Mouse (Mus musculus) MEL (cell line): ENCODE measurements around the gene Ugt1a9. TPM values are rescaled to one million over a fixed set of nuclear protein-coding genes. Genes with fewer than 3 reads are reported as not detected.

Experiments used
- DNase-seq: peaks from one replicate; pipeline ENCODE4 v3.0.0; 2011; ENCODE audit warnings: low read depth, low spot score
- H3K27ac ChIP-seq: 2 replicates; pipeline ENCODE4 v1.5.1; 2012; ENCODE audit warnings: low read depth, mild to moderate bottlenecking, control low read depth, low read length, moderate library complexity; ENCODE audit not compliant: control insufficient read depth
- H3K27me3 ChIP-seq, 2 experiments: fragments of 150-350 bp in 1 of 2; sonication (generic) in 1 of 2; 2 replicates each; pipeline ENCODE4 v1.6.1; 2012; ENCODE audit warnings: low read length in 2 of 2, mild to moderate bottlenecking in 2 of 2, improper control_type of control experiment in 1 of 2, moderate library complexity in 1 of 2; ENCODE audit not compliant: insufficient read depth in 2 of 2, control insufficient read depth in 1 of 2
- H3K36me3 ChIP-seq, 2 experiments: 2 replicates each; pipeline ENCODE4 v1.6.1; 2012 to 2014; ENCODE audit warnings: low read length in 2 of 2, improper control_type of control experiment in 1 of 2, inconsistent platforms in 1 of 2, mild to moderate bottlenecking in 1 of 2; ENCODE audit not compliant: insufficient read depth in 2 of 2, control insufficient read depth in 1 of 2
- H3K4me1 ChIP-seq, 2 experiments: fragments of 150-350 bp in 1 of 2; sonication (generic) in 1 of 2; 2 replicates each; pipeline ENCODE4 v1.6.1; 2012; ENCODE audit warnings: low read length in 2 of 2, improper control_type of control experiment in 1 of 2, mild to moderate bottlenecking in 1 of 2; ENCODE audit not compliant: insufficient read depth in 2 of 2, control insufficient read depth in 1 of 2
- H3K4me3 ChIP-seq, 2 experiments: fragments of 150-350 bp in 1 of 2; sonication (generic) in 1 of 2; 2 replicates each; pipeline ENCODE4 v1.5.1; 2012; ENCODE audit warnings: low read depth in 2 of 2, low read length in 2 of 2, mild to moderate bottlenecking in 2 of 2, moderate library complexity in 2 of 2, control low read depth in 1 of 2, improper control_type of control experiment in 1 of 2; ENCODE audit not compliant: control insufficient read depth in 1 of 2, insufficient read depth in 1 of 2
- H3K79me2 ChIP-seq: 2 replicates; pipeline ENCODE4 v1.6.1; 2012; ENCODE audit warnings: mild to moderate bottlenecking, low read length, moderate library complexity; ENCODE audit not compliant: control insufficient read depth, poor library complexity, insufficient read depth
- H3K9ac ChIP-seq: 2 replicates; pipeline ENCODE4 v1.6.1; 2012; ENCODE audit warnings: low read depth, mild to moderate bottlenecking, control low read depth, low read length, moderate library complexity; ENCODE audit not compliant: control insufficient read depth, poor library complexity, severe bottlenecking
- H3K9me3 ChIP-seq: fragments of 150-350 bp; sonication (generic); replicated peaks from 2 replicates; pipeline ENCODE4 v1.6.1; 2012; ENCODE audit warnings: mild to moderate bottlenecking, low read length, improper control_type of control experiment, moderate library complexity; ENCODE audit not compliant: insufficient read depth
- BHLHE40 ChIP-seq: IDR thresholded peaks from 2 replicates; pipeline ENCODE4 v1.6.1; 2012; ENCODE audit warnings: low read depth, mild to moderate bottlenecking, inconsistent platforms, low read length, improper control_type of control experiment, borderline replicate concordance
- CHD1 ChIP-seq: IDR thresholded peaks from 2 replicates; pipeline ENCODE4 v1.6.1; 2012; ENCODE audit warnings: low read depth, mild to moderate bottlenecking, inconsistent platforms, low read length, improper control_type of control experiment
- CHD2 ChIP-seq: IDR thresholded peaks from 2 replicates; pipeline ENCODE4 v1.6.1; 2011; ENCODE audit warnings: low read length, improper control_type of control experiment
- ETS1 ChIP-seq: IDR thresholded peaks from 2 replicates; pipeline ENCODE4 v1.6.1; 2012; ENCODE audit warnings: low read depth, mild to moderate bottlenecking, inconsistent platforms, low read length, improper control_type of control experiment, moderate library complexity
- GABPA ChIP-seq: IDR thresholded peaks from 2 replicates; pipeline ENCODE4 v1.6.1; 2012; ENCODE audit warnings: low read depth, mild to moderate bottlenecking, inconsistent platforms, low read length, improper control_type of control experiment, moderate library complexity
- HCFC1 ChIP-seq: IDR thresholded peaks from 2 replicates; pipeline ENCODE4 v1.6.1; 2012; ENCODE audit warnings: low read depth, mild to moderate bottlenecking, inconsistent platforms, low read length, improper control_type of control experiment, moderate library complexity
- MAFK ChIP-seq: IDR thresholded peaks from 2 replicates; pipeline ENCODE4 v1.6.1; 2011; ENCODE audit warnings: low read depth, mild to moderate bottlenecking, low read length, improper control_type of control experiment, borderline replicate concordance
- MEF2A ChIP-seq: IDR thresholded peaks from 2 replicates; pipeline ENCODE4 v1.6.1; 2014; ENCODE audit warnings: low read depth, mild to moderate bottlenecking, inconsistent platforms, low read length, improper control_type of control experiment; ENCODE audit not compliant: poor library complexity, insufficient replicate concordance, severe bottlenecking; ENCODE audit errors: extremely low read depth
- MXI1 ChIP-seq: IDR thresholded peaks from 2 replicates; pipeline ENCODE4 v1.6.1; 2011; ENCODE audit warnings: mild to moderate bottlenecking, low read depth, low read length, improper control_type of control experiment
- POLR2AphosphoS5 ChIP-seq: IDR thresholded peaks from 2 replicates; pipeline ENCODE4 v1.6.1; 2012; ENCODE audit warnings: low read depth, borderline replicate concordance, mild to moderate bottlenecking, inconsistent platforms, low read length, moderate library complexity, mixed read lengths
- SIN3A ChIP-seq: IDR thresholded peaks from 2 replicates; pipeline ENCODE4 v1.6.1; 2012; ENCODE audit warnings: low read length, improper control_type of control experiment, inconsistent platforms
- SMC3 ChIP-seq: IDR thresholded peaks from 2 replicates; pipeline ENCODE4 v1.6.1; 2011; ENCODE audit warnings: low read depth, low read length, improper control_type of control experiment
- TAL1 ChIP-seq: IDR thresholded peaks from 2 replicates; pipeline ENCODE4 v1.6.1; 2012; ENCODE audit warnings: mild to moderate bottlenecking, inconsistent platforms, low read length, moderate library complexity, mixed read lengths
- TCF12 ChIP-seq: IDR thresholded peaks from 2 replicates; pipeline ENCODE4 v1.6.1; 2014; ENCODE audit warnings: low read depth, mild to moderate bottlenecking, inconsistent platforms, low read length, improper control_type of control experiment, moderate library complexity
- ZMIZ1 ChIP-seq: IDR thresholded peaks from 2 replicates; pipeline ENCODE4 v1.6.1; 2012; ENCODE audit warnings: low read depth, mild to moderate bottlenecking, inconsistent platforms, low read length, improper control_type of control experiment, moderate library complexity
- polyA plus RNA-seq, 2 experiments: library from polyadenylated mRNA; stranded (reverse) in 1 of 2; unstranded in 1 of 2; fragments of >175 nt in 1 of 2; fragments of >200 nt in 1 of 2; gene quantifications; 2 replicates each; pipeline versions ENCODE4 v1.2.1 to v1.2.4; 2012; ENCODE audit warnings: low replicate concordance in 2 of 2, low read depth in 1 of 2; ENCODE audit not compliant: insufficient read length in 2 of 2, insufficient read depth in 1 of 2, missing spikeins in 1 of 2
- total RNA-seq: library from RNA; depleted of rRNA; stranded (reverse); fragments of 300-350 nt; gene quantifications from 2 replicates; pipeline ENCODE4 v1.2.3, GENCODE M21; 2012

Gene Ugt1a9
- total and polyA plus RNA-seq, 3 experiments, result not detected

GRCm38 (mm10) chr1:88256886-88257663, 186.5 kb downstream of the Ugt1a9 start:
- TF ChIP-seq ZMIZ1 (no peak), SIN3A (no peak), TCF12 (no peak), MEF2A (no peak), GABPA (no peak), SMC3 (no peak)
- TF ChIP-seq, all 39 proteins: peak for 0
- no peak overlapping the region for H3K4me3 ChIP-seq
- H3K27ac ChIP-seq, result no peak overlapping the region
- H3K36me3 ChIP-seq, result peaks cover 0 to 13% of the 10 kb centered on the region in 2 experiments; a peak in 2 of 4 replicates
- DNase-seq, result no peak
- H3K9me3 ChIP-seq, result no peaks in the 10 kb centered on the region
- H3K27me3 ChIP-seq, result no peaks in the 10 kb centered on the region
- peaks cover 2 to 9% of the 10 kb centered on the region in 2 experiments; a peak in 3 of 4 replicates for H3K4me1 ChIP-seq
- no peak overlapping the region for H3K9ac ChIP-seq
- H3K79me2 ChIP-seq, result no peaks in the 10 kb centered on the region

- Histone ChIP-seq H3K79me2 (no peaks in the 10 kb centered on the region), H3K36me3 (peaks cover 0 to 19% of the 10 kb centered on the region in 2 experiments; a peak in 2 of 4 replicates), H3K4me1 (peaks cover 5 to 15% of the 10 kb centered on the region in 2 experiments), H3K27ac (no peak overlapping the region), H3K9me3 (no peaks in the 10 kb centered on the region), H3K27me3 (no peaks in the 10 kb centered on the region), H3K9ac (no peak overlapping the region), H3K4me3 (no peak overlapping the region)
- no peak for DNase-seq
- TF ChIP-seq TAL1 (no peak), MEF2A (no peak), TCF12 (no peak), CHD1 (no peak), BHLHE40 (no peak), GABPA (no peak), HCFC1 (no peak), MAFK (no peak), MXI1 (no peak), ETS1 (no peak), POLR2AphosphoS5 (no peak), CHD2 (no peak)
Measured at GRCm38 (mm10) chr1:88257681-88258080, 187.1 kb downstream of the Ugt1a9 start.
